8 mouse cellular contexts compared by ENCODE assay signal in the genomic region with DNA sequence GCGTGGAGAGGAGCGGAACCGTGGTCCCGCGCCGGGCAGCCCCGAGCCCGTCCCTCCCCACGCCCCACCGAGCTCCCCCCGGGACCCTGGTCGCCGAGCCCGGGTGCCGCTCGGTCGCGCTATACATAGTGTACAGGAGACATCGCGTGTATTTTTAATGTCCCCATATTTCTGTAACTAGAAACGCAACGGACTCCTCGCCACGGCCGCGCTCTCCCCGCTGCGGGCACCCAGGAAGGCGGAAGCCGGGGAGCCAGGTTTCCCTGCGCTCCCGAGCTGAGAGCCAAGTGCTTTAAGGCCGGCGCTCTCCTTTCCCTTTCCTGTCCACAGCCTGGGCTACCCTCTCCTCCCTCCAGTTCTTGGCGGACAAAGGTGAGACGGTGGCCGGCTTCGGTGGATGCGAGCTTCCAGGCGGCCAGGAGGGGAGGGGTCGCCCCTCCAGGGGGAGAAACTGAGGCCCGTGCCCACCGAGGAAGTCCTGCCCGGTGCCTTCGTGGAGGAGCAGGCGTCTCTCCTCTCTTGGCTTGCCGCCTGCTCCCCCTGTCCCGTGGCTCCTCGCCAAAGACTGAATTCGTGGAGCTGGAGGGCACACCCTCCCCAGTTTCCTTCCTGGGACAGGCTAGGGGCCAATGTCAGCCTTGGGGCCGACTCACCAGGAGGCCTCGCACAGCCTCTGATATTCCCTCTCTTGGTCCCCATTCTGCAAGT. TPM values are rescaled to one million over a fixed set of nuclear protein-coding genes. Genes with fewer than 3 reads are reported as not detected.
DNase-seq lines count a peak whose midpoint lies in the region; ATAC-seq lines count a peak whose summit lies in the region.

No protein-coding gene starts in this region.

- H3K4me2 ChIP-seq in midbrain, embryonic 11.5 days, result peak overlapping the region; percentile 42

- no peaks in the 10 kb centered on the region for H3K9me3 ChIP-seq in embryonic facial prominence, embryonic 10.5 days
- H3K9me3 ChIP-seq in midbrain, embryonic 11.5 days (ENCODE audit: control insufficient read depth, low read length), result no peaks in the 10 kb centered on the region

- peak overlapping the region; percentile 53 for H3K4me3 ChIP-seq in embryonic facial prominence, embryonic 10.5 days
- H3K4me3 ChIP-seq in midbrain, embryonic 11.5 days (ENCODE audit: low read depth, low read length), result peak overlapping the region; percentile 20

- H3K27ac ChIP-seq in embryonic facial prominence, embryonic 10.5 days (replicated peaks), result no peak overlapping the region
- H3K27ac ChIP-seq in midbrain, embryonic 11.5 days (ENCODE audit: low read depth, low read length), result no peak overlapping the region

- peak overlapping the region; percentile 45 for H3K9ac ChIP-seq in midbrain, embryonic 11.5 days (ENCODE audit: low read length)

- peaks cover 22% of the 10 kb centered on the region for H3K4me1 ChIP-seq in embryonic facial prominence, embryonic 10.5 days
- peaks cover 10% of the 10 kb centered on the region for H3K4me1 ChIP-seq in midbrain, embryonic 11.5 days (ENCODE audit: control insufficient read depth, insufficient read depth, low read length)

- peak; percentile 28; the same call in 1 of the 2 replicates for ATAC-seq in midbrain, embryonic 11.5 days (ENCODE audit: low FRiP score)

- WGBS in embryonic facial prominence, embryonic 10.5 days, result 2% methylated on average over 52 of the region's 52 CpGs
- 1% methylated on average over 51 of the region's 52 CpGs for WGBS in midbrain, embryonic 11.5 days

- H3K27me3 ChIP-seq in embryonic facial prominence, embryonic 10.5 days (replicated peaks; ENCODE audit: low read depth, poor library complexity, severe bottlenecking), result peaks cover 77% of the 10 kb centered on the region
- peaks cover 26% of the 10 kb centered on the region for H3K27me3 ChIP-seq in midbrain, embryonic 11.5 days (ENCODE audit: control insufficient read depth, insufficient read depth, low read length)

- peak; percentile 26 to 46 for DNase-seq in layer of hippocampus, postnatal 10 days (ENCODE audit: low spot score in 2 of 2)
- no peak for DNase-seq in layer of hippocampus, postnatal 25 days (ENCODE audit: extremely low spot score in 1 of 2, low spot score in 1 of 2)
- no peak for DNase-seq in embryonic facial prominence, embryonic 10.5 days (ENCODE audit: low spot score)
- DNase-seq in heart, postnatal 10 days, result peak; percentile 41 to 54
- peak; percentile 67 to 70 for DNase-seq in kidney, postnatal 25 days
- peak; percentile 88 for DNase-seq in midbrain, embryonic 11.5 days (ENCODE audit: low spot score, missing footprints)
- DNase-seq in thymus, postnatal 25 days, result no peak
- DNase-seq in right cerebral cortex, adult 2 months (ENCODE audit: low spot score in 2 of 2), result no peak

- intact Hi-C loops in heart, postnatal 10 days (cut with DNase I), result no loop called here

- peaks cover 44% of the 10 kb centered on the region for H3K36me3 ChIP-seq in embryonic facial prominence, embryonic 10.5 days (replicated peaks)
- peaks cover 18% of the 10 kb centered on the region for H3K36me3 ChIP-seq in midbrain, embryonic 11.5 days (ENCODE audit: control insufficient read depth, insufficient read depth, low read length)

RNA-seq across cellular contexts. Expression of a gene that starts 36.8 kb away (rescaled TPM):
- 10 to 100 TPM; 55.8 to 57.6 TPM for total RNA-seq in layer of hippocampus, postnatal 10 days (2021)
- 10 to 100 TPM; 50.2 to 56.1 TPM for total RNA-seq in layer of hippocampus, postnatal 25 days (2021)
- polyA plus RNA-seq in embryonic facial prominence, embryonic 10.5 days (2016; fragmentation: Nextera tagmentation; extraction: Ambion mirVana), result 98.9 TPM in 2 replicates
- 10 to 100 TPM; 24.6 to 26.1 TPM for total RNA-seq in heart, postnatal 10 days (2021)
- 76.9 and 85.6 TPM in 2 replicates for polyA plus RNA-seq in midbrain, embryonic 11.5 days (2014; fragmentation: Nextera tagmentation; extraction: Ambion mirVana)

RNA-seq across cellular contexts. Expression of a gene that starts 37.3 kb away (rescaled TPM):
- total RNA-seq in layer of hippocampus, postnatal 10 days (2021), result 100 to 1,000 TPM; 252 to 272 TPM
- 100 to 1,000 TPM; 366 to 382 TPM for total RNA-seq in layer of hippocampus, postnatal 25 days (2021)
- polyA plus RNA-seq in embryonic facial prominence, embryonic 10.5 days (2016; fragmentation: Nextera tagmentation; extraction: Ambion mirVana), result 1.5 and 1.7 TPM in 2 replicates
- total RNA-seq in heart, postnatal 10 days (2021), result under 1 TPM; 0.72 to 0.79 TPM
- polyA plus RNA-seq in midbrain, embryonic 11.5 days (2014; fragmentation: Nextera tagmentation; extraction: Ambion mirVana), result 2.8 and 3.0 TPM in 2 replicates

RNA-seq across cellular contexts. Expression of a gene that starts 57.3 kb away (rescaled TPM):
- 1 to 10 TPM; 2.8 TPM for total RNA-seq in layer of hippocampus, postnatal 10 days (2021)
- total RNA-seq in layer of hippocampus, postnatal 25 days (2021), result 1 to 10 TPM; 1.5 to 1.8 TPM
- polyA plus RNA-seq in embryonic facial prominence, embryonic 10.5 days (2016; fragmentation: Nextera tagmentation; extraction: Ambion mirVana), result 0.28 and 0.77 TPM in 2 replicates
- total RNA-seq in heart, postnatal 10 days (2021), result under 1 TPM; 0.47 to 0.89 TPM
- 1.9 and 2.0 TPM in 2 replicates for polyA plus RNA-seq in midbrain, embryonic 11.5 days (2014; fragmentation: Nextera tagmentation; extraction: Ambion mirVana)

RNA-seq across cellular contexts. Expression of a gene that starts 57.6 kb away (rescaled TPM):
- total RNA-seq in layer of hippocampus, postnatal 10 days (2021), result 1 to 10 TPM; 1.5 to 3.8 TPM
- total RNA-seq in layer of hippocampus, postnatal 25 days (2021), result 1 to 10 TPM in 1 of 2 experiments, under 1 TPM in 1; 0.66 to 1.6 TPM
- polyA plus RNA-seq in embryonic facial prominence, embryonic 10.5 days (2016; fragmentation: Nextera tagmentation; extraction: Ambion mirVana), result 5.0 and 6.2 TPM in 2 replicates
- total RNA-seq in heart, postnatal 10 days (2021), result 1 to 10 TPM; 5.3 to 6.5 TPM
- 5.6 and 7.3 TPM in 2 replicates for polyA plus RNA-seq in midbrain, embryonic 11.5 days (2014; fragmentation: Nextera tagmentation; extraction: Ambion mirVana)

Comparison
In these comparisons a context has a peak if more than half of its experiments do, and no peak if none do; other contexts are left out.
1. DNase-seq: peak in layer of hippocampus, postnatal 10 days (2 of 2), heart, postnatal 10 days (2 of 2), kidney, postnatal 25 days (2 of 2) and midbrain, embryonic 11.5 days (single experiment); none in layer of hippocampus, postnatal 25 days (0 of 2), embryonic facial prominence, embryonic 10.5 days (single experiment), thymus, postnatal 25 days (single experiment) and right cerebral cortex, adult 2 months (0 of 2).
2. RNA of a gene that starts 37.3 kb away (total RNA-seq): 366 to 382 TPM in layer of hippocampus, postnatal 25 days and 252 to 272 TPM in layer of hippocampus, postnatal 10 days; 0.72 to 0.79 TPM in heart, postnatal 10 days; every median in the first group is over 100 times any median in the second.